Mouse (Mus musculus): Measurements from ENCODE around the gene Cpn2. TPM values are rescaled to one million over a fixed set of nuclear protein-coding genes. Genes with fewer than 3 reads are reported as not detected.

The Cpn2 gene
- total and polyA plus RNA-seq, 3 experiments, result 0.10 to 0.88 (median 0.11) TPM

GRCm38 (mm10) chr16:30234636-30235546 is 32.4 kb downstream of the Cpn2 start:
- peak in 1 of 2 experiments; percentile 13 for DNase-seq
- no peak overlapping the region for H3K27ac ChIP-seq
- H3K4me1 ChIP-seq (ENCODE audit: control insufficient read depth, insufficient read depth, low read length), result peaks cover 2% of the 10 kb centered on the region; the same call in 1 of the 2 replicates
- no peak overlapping the region for H3K9ac ChIP-seq (ENCODE audit: low read depth, low read length)
- H3K27me3 ChIP-seq (ENCODE audit: control insufficient read depth, insufficient read depth, low read length), result no peaks in the 10 kb centered on the region
- intact Hi-C loops (cut with DNase I), result loop anchor here (5.0 kb wide), 1 partner anchor 228 kb away; no protein-coding TSS in a partner anchor
- no peak for TF ChIP-seq CTCF (IDR thresholded peaks at IDR 0.05)
- TF ChIP-seq POLR2A (IDR thresholded peaks at IDR 0.05; ENCODE audit: insufficient read depth, low read depth, low read length), result no peak
- no peak for TF ChIP-seq EP300 (IDR thresholded peaks at IDR 0.05; ENCODE audit: insufficient read depth, low read depth, low read length)
- H3K4me3 ChIP-seq, result no peak overlapping the region
- H3K79me2 ChIP-seq (replicated peaks; ENCODE audit: control insufficient read depth, insufficient read depth, low read length), result no peaks in the 10 kb centered on the region
- WGBS, result 71% methylated on average over 12 of the region's 12 CpGs
- H3K36me3 ChIP-seq (ENCODE audit: control insufficient read depth, insufficient read depth, low read length), result no peaks in the 10 kb centered on the region

- Histone ChIP-seq H3K4me1 (ENCODE audit: control insufficient read depth, insufficient read depth, low read length) (peaks cover 2% of the 10 kb centered on the region; the same call in 1 of the 2 replicates), H3K27ac (no peak overlapping the region), H3K27me3 (ENCODE audit: control insufficient read depth, insufficient read depth, low read length) (no peaks in the 10 kb centered on the region), H3K79me2 (replicated peaks; ENCODE audit: control insufficient read depth, insufficient read depth, low read length) (no peaks in the 10 kb centered on the region), H3K4me3 (no peak overlapping the region), H3K9ac (ENCODE audit: low read depth, low read length) (no peak overlapping the region), H3K36me3 (ENCODE audit: control insufficient read depth, insufficient read depth, low read length) (no peaks in the 10 kb centered on the region)
- intact Hi-C loops (cut with DNase I), result no loop called here
- TF ChIP-seq POLR2A (IDR thresholded peaks at IDR 0.05; ENCODE audit: insufficient read depth, low read depth, low read length) (no peak), EP300 (IDR thresholded peaks at IDR 0.05; ENCODE audit: insufficient read depth, low read depth, low read length) (no peak), CTCF (IDR thresholded peaks at IDR 0.05) (no peak)
- WGBS, result 69% methylated on average over 8 of the region's 8 CpGs
- no peak for DNase-seq
Measured at GRCm38 (mm10) chr16:30234077-30234476, 33.2 kb downstream of the Cpn2 start.

GRCm38 (mm10) chr16:30231882-30232604 is 35.3 kb downstream of the Cpn2 start:
- Histone ChIP-seq H3K9ac (ENCODE audit: low read depth, low read length) (no peak overlapping the region), H3K27me3 (ENCODE audit: control insufficient read depth, insufficient read depth, low read length) (no peaks in the 10 kb centered on the region)

GRCm38 (mm10) chr16:30227352-30227751 is 39.9 kb downstream of the Cpn2 start:
- no peak overlapping the region for H3K27ac ChIP-seq
- H3K36me3 ChIP-seq (ENCODE audit: control insufficient read depth, insufficient read depth, low read length), result no peaks in the 10 kb centered on the region
- no peak overlapping the region for H3K9ac ChIP-seq (ENCODE audit: low read depth, low read length)
- 31% methylated on average over 7 of the region's 7 CpGs for WGBS
- no peaks in the 10 kb centered on the region for H3K4me1 ChIP-seq (ENCODE audit: control insufficient read depth, insufficient read depth, low read length)
- intact Hi-C loops (cut with DNase I), result no loop called here
- TF ChIP-seq EP300 (IDR thresholded peaks at IDR 0.05; ENCODE audit: insufficient read depth, low read depth, low read length) (no peak), POLR2A (IDR thresholded peaks at IDR 0.05; ENCODE audit: insufficient read depth, low read depth, low read length) (no peak), CTCF (IDR thresholded peaks at IDR 0.05) (no peak)
- DNase-seq, result peak in 1 of 2 experiments; percentile 16
- H3K4me3 ChIP-seq, result no peak overlapping the region
- no peaks in the 10 kb centered on the region for H3K79me2 ChIP-seq (replicated peaks; ENCODE audit: control insufficient read depth, insufficient read depth, low read length)
- no peaks in the 10 kb centered on the region for H3K27me3 ChIP-seq (ENCODE audit: control insufficient read depth, insufficient read depth, low read length)

More at GRCm38 (mm10) chr16:30231882-30232604, 35.3 kb downstream of the Cpn2 start:
- Histone ChIP-seq H3K4me1 (ENCODE audit: control insufficient read depth, insufficient read depth, low read length) (peaks cover 2% of the 10 kb centered on the region; the same call in 1 of the 2 replicates), H3K27ac (no peak overlapping the region), H3K79me2 (replicated peaks; ENCODE audit: control insufficient read depth, insufficient read depth, low read length) (no peaks in the 10 kb centered on the region), H3K36me3 (ENCODE audit: control insufficient read depth, insufficient read depth, low read length) (no peaks in the 10 kb centered on the region), H3K4me3 (no peak overlapping the region)
- no peak for DNase-seq
- intact Hi-C loops (cut with DNase I), result no loop called here
- TF ChIP-seq EP300 (IDR thresholded peaks at IDR 0.05; ENCODE audit: insufficient read depth, low read depth, low read length), result no peak
- no peak for TF ChIP-seq POLR2A (IDR thresholded peaks at IDR 0.05; ENCODE audit: insufficient read depth, low read depth, low read length)
- 54% methylated on average over 13 of the region's 13 CpGs for WGBS

GRCm38 (mm10) chr16:30221161-30221782 is 46.0 kb downstream of the Cpn2 start:
- TF ChIP-seq EP300 (IDR thresholded peaks at IDR 0.05; ENCODE audit: insufficient read depth, low read depth, low read length) (no peak), CTCF (IDR thresholded peaks at IDR 0.05) (no peak), POLR2A (IDR thresholded peaks at IDR 0.05; ENCODE audit: insufficient read depth, low read depth, low read length) (no peak)
- Histone ChIP-seq H3K4me3 (no peak overlapping the region), H3K4me1 (ENCODE audit: control insufficient read depth, insufficient read depth, low read length) (no peaks in the 10 kb centered on the region), H3K79me2 (replicated peaks; ENCODE audit: control insufficient read depth, insufficient read depth, low read length) (no peaks in the 10 kb centered on the region), H3K36me3 (ENCODE audit: control insufficient read depth, insufficient read depth, low read length) (no peaks in the 10 kb centered on the region), H3K27ac (no peak overlapping the region), H3K27me3 (ENCODE audit: control insufficient read depth, insufficient read depth, low read length) (no peaks in the 10 kb centered on the region), H3K9ac (ENCODE audit: low read depth, low read length) (no peak overlapping the region)
- no peak for DNase-seq
- intact Hi-C loops (cut with DNase I), result no loop called here
- WGBS, result 90% methylated on average over 13 of the region's 13 CpGs
